In the genomic region with DNA sequence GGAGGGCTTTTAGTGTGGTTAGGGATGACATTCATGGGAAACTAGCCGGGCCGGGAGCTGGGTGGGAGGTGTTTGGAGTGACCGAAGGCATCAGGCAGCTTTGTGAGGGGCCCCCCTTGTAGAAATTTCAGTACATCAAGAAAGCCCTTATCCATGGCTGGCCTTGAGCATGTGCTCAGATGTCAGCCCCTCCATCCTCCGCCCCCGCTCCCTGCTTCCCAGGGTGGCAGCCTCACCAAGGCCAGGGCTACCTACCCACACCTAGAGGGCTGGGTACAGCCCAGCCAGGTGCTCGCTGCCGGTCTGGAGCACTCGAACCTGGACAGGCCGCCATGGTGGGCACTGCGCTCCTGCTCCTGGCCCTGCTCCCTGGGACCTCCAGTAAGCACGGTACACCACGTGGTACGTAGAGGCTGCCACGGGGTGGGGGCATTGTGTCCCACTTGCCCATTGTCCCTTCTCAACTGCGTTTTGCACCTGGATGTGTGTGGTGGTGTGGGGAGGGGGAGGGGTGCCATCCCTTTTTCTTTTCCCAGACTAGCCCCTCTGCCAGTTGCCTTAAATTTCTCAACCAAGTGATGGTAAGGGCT, we compare ENCODE assay signal across 10 mouse cellular contexts. TPM values are rescaled to one million over a fixed set of nuclear protein-coding genes. Genes with fewer than 3 reads are reported as not detected.
DNase-seq lines count a peak whose midpoint lies in the region; ATAC-seq and TF ChIP-seq lines count a peak whose summit lies in the region.
"Had no signal": no experiment of that assay in that cellular context is flagged by ENCODE, and none has a peak within 500 bp of the region (broad histone marks: within the 10 kb centered on the region; RNA-seq: fewer than 3 reads in every experiment).

A gene (plus strand): TSS at position 264 of the 590 bp plus-strand sequence.

- DNase-seq in cerebellum, adult 11-12 months, result peak; percentile 27
- no peak for DNase-seq in cerebellum, adult 11 months
- no peak for DNase-seq in kidney, adult 9 months
- no peak for DNase-seq in thymus, adult 2 months
- DNase-seq in thymus, postnatal 25 days, result no peak
- peak; percentile 64 for DNase-seq in testis, postnatal 10 days (ENCODE audit: low spot score)
- DNase-seq in cerebellum, adult 8-10 months, result no peak

- peaks cover 55% of the 10 kb centered on the region for H3K36me3 ChIP-seq in kidney, embryonic 14.5 days (ENCODE audit: control insufficient read depth, insufficient read depth, low read length)
- peaks cover 30% of the 10 kb centered on the region for H3K36me3 ChIP-seq in thymus, adult 2 months (ENCODE audit: control insufficient read depth, insufficient read depth, low read length)

- no peak for ATAC-seq in kidney, embryonic 14.5 days (ENCODE audit: low FRiP score, low TSS enrichment)

- H3K27me3 ChIP-seq in kidney, embryonic 14.5 days (ENCODE audit: control insufficient read depth, insufficient read depth, low read length), result no peaks in the 10 kb centered on the region
- H3K27me3 ChIP-seq in thymus, adult 2 months (ENCODE audit: control insufficient read depth, insufficient read depth, low read length), result no peaks in the 10 kb centered on the region
- H3K27me3 ChIP-seq: hindbrain, embryonic 15.5 days had no signal

- no peaks in the 10 kb centered on the region; the same call in 1 of the 2 replicates for H3K4me1 ChIP-seq in kidney, embryonic 14.5 days (ENCODE audit: control insufficient read depth, insufficient read depth, low read length)
- peaks cover 5% of the 10 kb centered on the region for H3K4me1 ChIP-seq in thymus, adult 2 months (replicated peaks; ENCODE audit: control insufficient read depth, insufficient read depth, low read length)

- no peak within 1 kb of the TSS for H3K4me3 ChIP-seq in kidney, embryonic 14.5 days (ENCODE audit: low read length)
- H3K4me3 ChIP-seq in thymus, adult 2 months (ENCODE audit: control insufficient read depth, insufficient read depth, low read length), result no peak within 1 kb of the TSS
- H3K4me3 ChIP-seq: hindbrain, embryonic 15.5 days had no signal

- H3K9me3 ChIP-seq in kidney, embryonic 14.5 days (ENCODE audit: control insufficient read depth, low read length), result no peaks in the 10 kb centered on the region
- H3K9me3 ChIP-seq: hindbrain, embryonic 15.5 days had no signal

- H3K27ac ChIP-seq in kidney, embryonic 14.5 days (ENCODE audit: low read depth, low read length), result peak within 1 kb of the TSS; percentile 17; the same call in 1 of the 2 replicates
- no peak within 1 kb of the TSS for H3K27ac ChIP-seq in thymus, adult 2 months (ENCODE audit: control insufficient read depth, insufficient read depth, low read length)
- H3K27ac ChIP-seq: hindbrain, embryonic 15.5 days had no signal

- TF ChIP-seq POLR2A in thymus, adult 2 months (IDR thresholded peaks at IDR 0.05; ENCODE audit: control insufficient read depth, extremely low read depth, insufficient read depth, low read length, poor library complexity), result no peak

- 0 out of 2 replicates have a peak within 1 kb of the TSS, but pooled peaks have one; percentile 21 for H3K4me2 ChIP-seq in kidney, embryonic 14.5 days (replicated peaks; ENCODE audit: low read depth, low read length)
- H3K4me2 ChIP-seq: hindbrain, embryonic 15.5 days; liver, embryonic 11.5 days had no signal

- no peak within 1 kb of the TSS for H3K9ac ChIP-seq in kidney, embryonic 14.5 days (ENCODE audit: low read depth, low read length)
- H3K9ac ChIP-seq: hindbrain, embryonic 15.5 days had no signal

- TF ChIP-seq CTCF in thymus, adult 2 months (IDR thresholded peaks at IDR 0.05; ENCODE audit: borderline replicate concordance, control insufficient read depth, extremely low read depth, insufficient read depth, low read length, poor library complexity), result no peak

- WGBS in kidney, embryonic 14.5 days, result 86% methylated on average over 15 of the region's 15 CpGs
- 93% methylated on average over 15 of the region's 15 CpGs for WGBS in thymus, adult 2 months

RNA-seq across cellular contexts. Expression of the gene that starts here (rescaled TPM):
- 4.7 and 5.9 TPM in 2 replicates for polyA plus RNA-seq in kidney, embryonic 14.5 days (2014; fragmentation: Nextera tagmentation; extraction: Ambion mirVana)
- 56.4 and 69.7 TPM in 2 replicates for polyA plus RNA-seq in thymus, adult 2 months (2012; rRNA removed)

Comparison
In these comparisons a context has a peak if more than half of its experiments do, and no peak if none do; other contexts are left out.
1. DNase-seq: peak in cerebellum, adult 11-12 months (single experiment) and testis, postnatal 10 days (single experiment); none in cerebellum, adult 11 months (single experiment), kidney, adult 9 months (single experiment), thymus, adult 2 months (single experiment), thymus, postnatal 25 days (single experiment) and cerebellum, adult 8-10 months (single experiment).